Mouse (Mus musculus): ENCODE data around the gene Wnt11.

GRCm38 (mm10) chr7:98861002-98861401 lies 26.1 kb downstream of the Wnt11 start:
- TF ChIP-seq POLR2A (IDR thresholded peaks at IDR 0.05; ENCODE audit: insufficient read depth, low read length) (no peak), CTCF (IDR thresholded peaks at IDR 0.05; ENCODE audit: low read depth, low read length) (no peak)
